Comparison of ENCODE assay signal across 10 mouse cellular contexts in the genomic region with DNA sequence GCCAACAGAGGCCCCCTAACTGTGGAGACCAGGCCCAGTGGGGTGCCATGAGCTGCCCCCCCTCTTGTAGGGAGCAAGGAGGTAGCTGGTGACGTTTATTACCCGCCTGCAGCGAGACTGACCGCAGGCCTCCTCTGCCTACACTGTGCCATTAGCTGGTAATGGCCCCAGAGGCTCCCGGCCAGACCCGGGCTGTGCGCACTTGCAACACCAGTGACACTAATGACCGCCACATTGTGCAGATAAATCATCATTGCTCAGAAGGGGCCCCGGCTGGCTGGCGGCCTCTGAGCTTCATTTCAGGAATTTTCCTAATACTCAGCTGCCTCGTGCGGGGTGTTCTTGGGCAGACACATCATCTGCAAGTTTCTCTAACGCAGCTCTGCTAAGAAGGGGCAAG.
DNase-seq lines count a peak whose midpoint lies in the region; ATAC-seq and TF ChIP-seq lines count a peak whose summit lies in the region.
"Had no signal": no experiment of that assay in that cellular context is flagged by ENCODE, and none has a peak within 500 bp of the region (broad histone marks: within the 10 kb centered on the region; RNA-seq: fewer than 3 reads in every experiment).

No protein-coding gene starts in this region.

- DNase-seq in forebrain, embryonic 10.5 days (ENCODE audit: extremely low spot score, low spot score) = no peak
- DNase-seq in forebrain, embryonic 11.5 days (ENCODE audit: low spot score) = no peak
- no peak for DNase-seq in ES-E14 (ENCODE audit: low read depth, low spot score)
- no peak for DNase-seq in hindbrain, embryonic 10.5 days (ENCODE audit: low spot score)
- peak; percentile 32 for DNase-seq in lung, postnatal 14 days
- DNase-seq in left cerebral cortex, postnatal 25 days (ENCODE audit: low spot score in 2 of 2) = no peak
- DNase-seq in thymus, adult 2 months = no peak
- DNase-seq in cerebellum, adult 11-12 months = no peak
- DNase-seq: forebrain, postnatal 0 days had no signal

- peaks cover 40% of the 10 kb centered on the region for H3K4me1 ChIP-seq in forebrain, embryonic 10.5 days
- H3K4me1 ChIP-seq in forebrain, embryonic 11.5 days (replicated peaks; ENCODE audit: control insufficient read depth, insufficient read depth, low read length) = peaks cover 3% of the 10 kb centered on the region
- H3K4me1 ChIP-seq in ES-E14 (ENCODE audit: control insufficient read depth in 2 of 2, insufficient read depth in 2 of 2, low read length in 2 of 2, poor library complexity in 1 of 2) = peaks cover 2 to 6% of the 10 kb centered on the region in 2 experiments; a peak in 3 of 4 replicates
- H3K4me1 ChIP-seq in hindbrain, embryonic 10.5 days (replicated peaks) = peaks cover 53% of the 10 kb centered on the region
- no peaks in the 10 kb centered on the region for H3K4me1 ChIP-seq in thymus, adult 2 months (replicated peaks; ENCODE audit: control insufficient read depth, insufficient read depth, low read length)
- H3K4me1 ChIP-seq: liver, embryonic 15.5 days had no signal

- 0 out of 2 replicates have a peak overlapping the region, but pooled peaks have one; percentile 53 for H3K27ac ChIP-seq in forebrain, embryonic 10.5 days
- H3K27ac ChIP-seq in forebrain, embryonic 11.5 days (ENCODE audit: low read depth, low read length) = no peak overlapping the region
- no peak overlapping the region for H3K27ac ChIP-seq in ES-E14 (ENCODE audit: insufficient read depth, low read depth, low read length, poor library complexity, severe bottlenecking)
- H3K27ac ChIP-seq in hindbrain, embryonic 10.5 days = peak overlapping the region; percentile 62; the same call in 1 of the 2 replicates
- no peak overlapping the region for H3K27ac ChIP-seq in thymus, adult 2 months (ENCODE audit: control insufficient read depth, insufficient read depth, low read length)
- H3K27ac ChIP-seq: liver, embryonic 15.5 days had no signal

- H3K9me3 ChIP-seq in forebrain, embryonic 10.5 days = no peaks in the 10 kb centered on the region
- no peaks in the 10 kb centered on the region for H3K9me3 ChIP-seq in forebrain, embryonic 11.5 days (ENCODE audit: control insufficient read depth, low read length)
- H3K9me3 ChIP-seq in ES-E14 (ENCODE audit: control insufficient read depth, insufficient read depth, low read depth, low read length) = no peaks in the 10 kb centered on the region
- H3K9me3 ChIP-seq in hindbrain, embryonic 10.5 days = no peaks in the 10 kb centered on the region
- H3K9me3 ChIP-seq: liver, embryonic 15.5 days had no signal

- TF ChIP-seq CTCF in thymus, adult 2 months (IDR thresholded peaks at IDR 0.05; ENCODE audit: borderline replicate concordance, control insufficient read depth, extremely low read depth, insufficient read depth, low read length, poor library complexity) = no peak

- 92% methylated on average over 13 of the region's 13 CpGs for WGBS in forebrain, embryonic 10.5 days
- 85% methylated on average over 13 of the region's 13 CpGs for WGBS in forebrain, embryonic 11.5 days
- WGBS in hindbrain, embryonic 10.5 days = 80% methylated on average over 13 of the region's 13 CpGs
- WGBS in thymus, adult 2 months = 92% methylated on average over 13 of the region's 13 CpGs

- no peak overlapping the region for H3K4me2 ChIP-seq in forebrain, embryonic 11.5 days (ENCODE audit: low read depth, low read length, severe bottlenecking)
- H3K4me2 ChIP-seq: liver, embryonic 15.5 days had no signal

- no peak overlapping the region for H3K4me3 ChIP-seq in forebrain, embryonic 10.5 days
- no peak overlapping the region for H3K4me3 ChIP-seq in forebrain, embryonic 11.5 days (ENCODE audit: low read depth, low read length)
- H3K4me3 ChIP-seq in ES-E14 (ENCODE audit: insufficient read depth in 1 of 2, low read depth in 1 of 2, low read length in 2 of 2, poor library complexity in 1 of 2, severe bottlenecking in 1 of 2) = peak overlapping the region; percentile 44 to 46; a peak in 3 of 4 replicates
- no peak overlapping the region for H3K4me3 ChIP-seq in hindbrain, embryonic 10.5 days
- H3K4me3 ChIP-seq in thymus, adult 2 months (ENCODE audit: control insufficient read depth, insufficient read depth, low read length) = no peak overlapping the region
- H3K4me3 ChIP-seq: liver, embryonic 15.5 days had no signal

- no peaks in the 10 kb centered on the region for H3K27me3 ChIP-seq in forebrain, embryonic 10.5 days (ENCODE audit: poor library complexity, severe bottlenecking)
- no peaks in the 10 kb centered on the region for H3K27me3 ChIP-seq in forebrain, embryonic 11.5 days (ENCODE audit: control insufficient read depth, insufficient read depth, low read length)
- no peaks in the 10 kb centered on the region for H3K27me3 ChIP-seq in hindbrain, embryonic 10.5 days (ENCODE audit: insufficient read depth, poor library complexity, severe bottlenecking)
- no peaks in the 10 kb centered on the region for H3K27me3 ChIP-seq in thymus, adult 2 months (ENCODE audit: control insufficient read depth, insufficient read depth, low read length)
- H3K27me3 ChIP-seq: liver, embryonic 15.5 days had no signal

- in situ Hi-C loops in ES-E14 (cut with MboI; ENCODE audit: low sequenced_read_pairs in 2 of 2, unreplicated experiment in 2 of 2) = no loop called here

- H3K9ac ChIP-seq in forebrain, embryonic 11.5 days (ENCODE audit: low read length) = no peak overlapping the region
- no peak overlapping the region for H3K9ac ChIP-seq in ES-E14 (ENCODE audit: insufficient read depth, low read depth, low read length, poor library complexity, severe bottlenecking)
- H3K9ac ChIP-seq: forebrain, postnatal 0 days; liver, embryonic 15.5 days had no signal

- ATAC-seq in forebrain, embryonic 11.5 days (replicated peaks; ENCODE audit: low FRiP score) = no peak
- ATAC-seq: forebrain, postnatal 0 days had no signal

- intact Hi-C loops in left cerebral cortex, postnatal 25 days (cut with DNase I) = no loop called here

- H3K36me3 ChIP-seq in forebrain, embryonic 10.5 days (replicated peaks) = peaks cover 16% of the 10 kb centered on the region
- no peaks in the 10 kb centered on the region for H3K36me3 ChIP-seq in forebrain, embryonic 11.5 days (ENCODE audit: control insufficient read depth, insufficient read depth, low read length)
- H3K36me3 ChIP-seq in ES-E14 (ENCODE audit: control insufficient read depth, insufficient read depth, low read length, poor library complexity, severe bottlenecking) = no peaks in the 10 kb centered on the region
- H3K36me3 ChIP-seq in hindbrain, embryonic 10.5 days = peaks cover 15% of the 10 kb centered on the region; the same call in 1 of the 2 replicates
- no peaks in the 10 kb centered on the region for H3K36me3 ChIP-seq in thymus, adult 2 months (ENCODE audit: control insufficient read depth, insufficient read depth, low read length)
- H3K36me3 ChIP-seq: liver, embryonic 15.5 days had no signal

- no peak for TF ChIP-seq POLR2A in thymus, adult 2 months (IDR thresholded peaks at IDR 0.05; ENCODE audit: control insufficient read depth, extremely low read depth, insufficient read depth, low read length, poor library complexity)

TF ChIP-seq in ES-E14, 5 proteins besides CTCF, POLR2A, EP300 and RAD21:
- TF ChIP-seq MAFK (IDR thresholded peaks at IDR 0.05; ENCODE audit: insufficient read depth, low read depth, low read length) (no peak), ZNF384 (IDR thresholded peaks at IDR 0.05; ENCODE audit: low read depth, low read length) (no peak), HCFC1 (IDR thresholded peaks at IDR 0.05; ENCODE audit: borderline replicate concordance, insufficient read depth, low read length) (no peak), ZC3H11A (IDR thresholded peaks at IDR 0.05; ENCODE audit: borderline replicate concordance, low read depth, low read length) (no peak), CHD2 (IDR thresholded peaks at IDR 0.05; ENCODE audit: low read depth, low read length) (no peak)

Comparison
In these comparisons a context has a peak if more than half of its experiments do, and no peak if none do; other contexts are left out.
1. H3K27ac ChIP-seq: peak in forebrain, embryonic 10.5 days (single experiment) and hindbrain, embryonic 10.5 days (single experiment); none in forebrain, embryonic 11.5 days (single experiment), ES-E14 (single experiment) and thymus, adult 2 months (single experiment).
2. H3K4me3 ChIP-seq: peak in ES-E14 (2 of 2); none in forebrain, embryonic 10.5 days (single experiment), forebrain, embryonic 11.5 days (single experiment), hindbrain, embryonic 10.5 days (single experiment) and thymus, adult 2 months (single experiment).